Comparison of ENCODE assay signal across 17 mouse cellular contexts in genomic region chr6:117330198-117330597, GRCm38 (mm10).
"Had no signal": no experiment of that assay in that cellular context is flagged by ENCODE, and none has a peak within 500 bp of the region (broad histone marks: within the 10 kb centered on the region; RNA-seq: fewer than 3 reads in every experiment).

No protein-coding gene starts in this region.

- H3K4me1 ChIP-seq: liver, embryonic 13.5 days; lung, embryonic 15.5 days; neural tube, embryonic 15.5 days had no signal

- ATAC-seq: midbrain, embryonic 15.5 days had no signal

- H3K36me3 ChIP-seq: kidney, embryonic 15.5 days; liver, embryonic 13.5 days; lung, embryonic 15.5 days; midbrain, embryonic 12.5 days; midbrain, embryonic 15.5 days; neural tube, embryonic 12.5 days; neural tube, embryonic 15.5 days had no signal

- H3K9ac ChIP-seq: kidney, embryonic 15.5 days; liver, embryonic 13.5 days; lung, embryonic 15.5 days; midbrain, embryonic 12.5 days; midbrain, embryonic 15.5 days; neural tube, embryonic 12.5 days; neural tube, embryonic 15.5 days had no signal

- H3K9me3 ChIP-seq: kidney, embryonic 15.5 days; liver, embryonic 13.5 days; lung, embryonic 15.5 days; midbrain, embryonic 12.5 days; midbrain, embryonic 15.5 days; neural tube, embryonic 12.5 days; neural tube, embryonic 15.5 days had no signal

- H3K27ac ChIP-seq: kidney, embryonic 15.5 days; left cerebral cortex, adult 2 months; liver, embryonic 13.5 days; lung, embryonic 15.5 days; macrophage; midbrain, embryonic 12.5 days; midbrain, embryonic 15.5 days; neural tube, embryonic 12.5 days; neural tube, embryonic 15.5 days had no signal

- H3K4me2 ChIP-seq: kidney, embryonic 15.5 days; liver, embryonic 13.5 days; lung, embryonic 15.5 days; midbrain, embryonic 12.5 days; midbrain, embryonic 15.5 days; neural tube, embryonic 12.5 days; neural tube, embryonic 15.5 days had no signal

- H3K27me3 ChIP-seq: liver, embryonic 13.5 days; lung, embryonic 15.5 days; midbrain, embryonic 12.5 days; midbrain, embryonic 15.5 days; neural tube, embryonic 12.5 days; neural tube, embryonic 15.5 days had no signal

- DNase-seq: kidney, postnatal 10 days; layer of hippocampus, postnatal 36 days; liver, embryonic 13.5 days; lung, postnatal 14 days; right cerebral cortex, adult 18-20 months; right cerebral cortex, postnatal 14 days; right cerebral cortex, postnatal 4 days; thymus, adult 18-20 months; thymus, postnatal 36 days had no signal

- H3K4me3 ChIP-seq: kidney, embryonic 15.5 days; left cerebral cortex, adult 2 months; liver, embryonic 13.5 days; lung, embryonic 15.5 days; midbrain, embryonic 12.5 days; midbrain, embryonic 15.5 days; neural tube, embryonic 12.5 days; neural tube, embryonic 15.5 days had no signal
